Comparison of ENCODE assay signal across 9 mouse cellular contexts in the genomic region with DNA sequence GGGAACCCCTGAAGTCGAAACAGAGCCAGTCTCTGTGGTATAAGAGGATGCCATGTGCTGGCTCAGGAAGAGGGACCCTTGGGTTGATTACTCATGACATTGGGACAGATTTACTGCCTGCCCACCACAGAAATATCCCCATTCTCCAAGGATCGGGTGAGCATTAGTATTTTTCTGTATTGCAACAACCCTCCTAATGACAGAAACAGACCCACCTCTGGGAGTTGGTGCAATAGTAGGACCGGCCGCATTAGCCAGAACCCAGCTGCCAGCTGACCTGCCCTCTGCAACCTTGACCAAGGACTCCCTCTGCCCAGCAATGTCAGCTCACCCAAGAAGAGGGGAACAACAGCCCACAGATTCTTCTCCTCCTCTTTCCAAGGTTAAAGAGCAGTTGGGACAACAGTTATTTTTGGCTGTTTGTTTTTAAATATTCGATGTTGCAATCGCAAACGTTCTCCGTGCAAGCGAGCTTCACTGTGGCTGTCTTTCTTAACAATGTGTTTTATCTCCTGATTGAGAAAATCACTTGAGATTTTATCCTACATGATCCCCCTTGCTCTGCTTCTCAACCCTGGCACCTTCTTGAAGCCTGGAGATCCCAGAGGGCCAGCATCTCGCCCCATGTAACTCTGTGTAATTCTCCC. TPM values are rescaled to one million over a fixed set of nuclear protein-coding genes. Genes with fewer than 3 reads are reported as not detected.
DNase-seq lines count a peak whose midpoint lies in the region; ATAC-seq and TF ChIP-seq lines count a peak whose summit lies in the region.
"Had no signal": no experiment of that assay in that cellular context is flagged by ENCODE, and none has a peak within 500 bp of the region (broad histone marks: within the 10 kb centered on the region; RNA-seq: fewer than 3 reads in every experiment).

No protein-coding gene starts in this region.

- ATAC-seq in heart, postnatal 0 days (ENCODE audit: insufficient read depth, low read depth): no peak
- ATAC-seq in stomach, postnatal 0 days (ENCODE audit: low FRiP score, low TSS enrichment): no peak; the same call in 1 of the 2 replicates
- no peak for ATAC-seq in midbrain, embryonic 13.5 days

- intact Hi-C loops in gastrocnemius, postnatal 36 days (cut with DNase I): no loop called here

- no peak for TF ChIP-seq EP300 in heart, postnatal 0 days (IDR thresholded peaks at IDR 0.05; ENCODE audit: low read depth)
- TF ChIP-seq EP300 in stomach, postnatal 0 days (optimal IDR thresholded peaks at IDR 0.05): no peak

- TF ChIP-seq POLR2A in liver, adult 2 months (IDR thresholded peaks at IDR 0.05; ENCODE audit: extremely low read depth, insufficient read depth, low read length): no peak

- DNase-seq in gastrocnemius, postnatal 25 days: peak; percentile 44
- DNase-seq in gastrocnemius, postnatal 36 days: no peak
- DNase-seq in liver, adult 2 months (ENCODE audit: extremely low read depth, low read depth, low spot score): peak; percentile 99
- no peak for DNase-seq in liver
- no peak for DNase-seq in heart, postnatal 0 days (ENCODE audit: low spot score)
- DNase-seq in stomach, postnatal 0 days (ENCODE audit: low spot score): no peak
- DNase-seq in thymus, postnatal 0 days (ENCODE audit: low spot score): no peak

- H3K27ac ChIP-seq in liver, adult 2 months (replicated peaks; ENCODE audit: insufficient read depth, low read depth, low read length): peak overlapping the region; percentile 97
- peak overlapping the region; percentile 59 for H3K27ac ChIP-seq in heart, postnatal 0 days (ENCODE audit: low read depth)
- H3K27ac ChIP-seq in stomach, postnatal 0 days (replicated peaks): peak overlapping the region; percentile 3; the same call in 1 of the 2 replicates
- no peak overlapping the region for H3K27ac ChIP-seq in midbrain, embryonic 13.5 days
- H3K27ac ChIP-seq: neural tube, embryonic 12.5 days had no signal

- peak overlapping the region; percentile 18; the same call in 1 of the 2 replicates for H3K4me3 ChIP-seq in liver, adult 2 months (ENCODE audit: insufficient read depth, low read depth, low read length)
- no peak overlapping the region for H3K4me3 ChIP-seq in heart, postnatal 0 days (ENCODE audit: low read depth, low read length)
- no peak overlapping the region for H3K4me3 ChIP-seq in stomach, postnatal 0 days (ENCODE audit: low read depth, low read length)
- H3K4me3 ChIP-seq in midbrain, embryonic 13.5 days (replicated peaks): no peak overlapping the region
- H3K4me3 ChIP-seq: neural tube, embryonic 12.5 days had no signal

- H3K4me1 ChIP-seq in liver, adult 2 months (ENCODE audit: control insufficient read depth, insufficient read depth, low read length): peaks cover 31% of the 10 kb centered on the region
- H3K4me1 ChIP-seq in heart, postnatal 0 days (ENCODE audit: control insufficient read depth, insufficient read depth): peaks cover 9% of the 10 kb centered on the region
- H3K4me1 ChIP-seq in stomach, postnatal 0 days (replicated peaks; ENCODE audit: control insufficient read depth, insufficient read depth): no peaks in the 10 kb centered on the region
- peaks cover 16% of the 10 kb centered on the region for H3K4me1 ChIP-seq in midbrain, embryonic 13.5 days (replicated peaks)

- no peak overlapping the region for H3K4me2 ChIP-seq in heart, postnatal 0 days (ENCODE audit: low read depth, low read length)
- no peak overlapping the region for H3K4me2 ChIP-seq in stomach, postnatal 0 days (replicated peaks; ENCODE audit: low read depth)
- no peak overlapping the region for H3K4me2 ChIP-seq in midbrain, embryonic 13.5 days (replicated peaks)
- H3K4me2 ChIP-seq: neural tube, embryonic 12.5 days had no signal

- no peaks in the 10 kb centered on the region for H3K27me3 ChIP-seq in liver, adult 2 months (ENCODE audit: control insufficient read depth, insufficient read depth, low read length)
- no peaks in the 10 kb centered on the region for H3K27me3 ChIP-seq in heart, postnatal 0 days (ENCODE audit: control insufficient read depth, insufficient read depth, low read length)
- no peaks in the 10 kb centered on the region for H3K27me3 ChIP-seq in stomach, postnatal 0 days (ENCODE audit: control insufficient read depth, insufficient read depth, low read length)
- peaks cover 14% of the 10 kb centered on the region; the same call in 1 of the 2 replicates for H3K27me3 ChIP-seq in midbrain, embryonic 13.5 days

- peaks cover 4% of the 10 kb centered on the region; the same call in 1 of the 2 replicates for H3K9me3 ChIP-seq in heart, postnatal 0 days (replicated peaks; ENCODE audit: control insufficient read depth, low read length)
- no peaks in the 10 kb centered on the region for H3K9me3 ChIP-seq in stomach, postnatal 0 days (ENCODE audit: control insufficient read depth, low read length)
- H3K9me3 ChIP-seq in midbrain, embryonic 13.5 days: no peaks in the 10 kb centered on the region
- H3K9me3 ChIP-seq: neural tube, embryonic 12.5 days had no signal

- 13% methylated on average over 10 of the region's 10 CpGs for WGBS in liver, adult 2 months
- 60% methylated on average over 10 of the region's 10 CpGs for WGBS in heart, postnatal 0 days
- WGBS in stomach, postnatal 0 days: 58% methylated on average over 10 of the region's 10 CpGs
- WGBS in midbrain, embryonic 13.5 days: 80% methylated on average over 10 of the region's 10 CpGs

- no peaks in the 10 kb centered on the region for H3K36me3 ChIP-seq in liver, adult 2 months (ENCODE audit: control insufficient read depth, insufficient read depth, low read length)
- 0 out of 2 replicates have a peak, but pooled peaks cover 4% of the 10 kb centered on the region for H3K36me3 ChIP-seq in heart, postnatal 0 days (replicated peaks; ENCODE audit: control insufficient read depth, insufficient read depth, low read length)
- no peaks in the 10 kb centered on the region for H3K36me3 ChIP-seq in stomach, postnatal 0 days (ENCODE audit: control insufficient read depth, insufficient read depth, low read length)
- peaks cover 14% of the 10 kb centered on the region; the same call in 1 of the 2 replicates for H3K36me3 ChIP-seq in midbrain, embryonic 13.5 days

- no peaks in the 10 kb centered on the region for H3K79me2 ChIP-seq in liver, adult 2 months (ENCODE audit: control insufficient read depth, insufficient read depth, low read length)

- peak overlapping the region; percentile 23; the same call in 1 of the 2 replicates for H3K9ac ChIP-seq in liver, adult 2 months (ENCODE audit: low read depth, low read length)
- H3K9ac ChIP-seq in heart, postnatal 0 days (replicated peaks; ENCODE audit: low read depth, low read length): no peak overlapping the region
- no peak overlapping the region for H3K9ac ChIP-seq in stomach, postnatal 0 days (ENCODE audit: low read length)
- H3K9ac ChIP-seq in midbrain, embryonic 13.5 days (replicated peaks): no peak overlapping the region
- H3K9ac ChIP-seq: neural tube, embryonic 12.5 days had no signal

- no peak for TF ChIP-seq CTCF in liver, adult 2 months (IDR thresholded peaks at IDR 0.05; ENCODE audit: low read depth, low read length)
- TF ChIP-seq CTCF in heart, postnatal 0 days (IDR thresholded peaks at IDR 0.05; ENCODE audit: low read depth): no peak
- TF ChIP-seq CTCF in stomach, postnatal 0 days (IDR thresholded peaks at IDR 0.05; ENCODE audit: low read depth): no peak

RNA-seq across cellular contexts. Expression of gene Nrp2, which starts 22.1 kb away (rescaled TPM):
- 1 to 10 TPM; 4.5 to 6.0 TPM for total RNA-seq in gastrocnemius, postnatal 25 days (2021)
- total RNA-seq in gastrocnemius, postnatal 36 days (2021): 1 to 10 TPM; 3.8 to 4.2 TPM
- 8.3 and 11.4 TPM in 2 replicates for total RNA-seq in liver, adult 2 months (2014; rRNA removed)
- 3.2 and 3.3 TPM in 2 replicates for polyA plus RNA-seq in liver, adult 2 months (2012; rRNA removed)
- 12.8 and 20.2 TPM in 2 replicates for total RNA-seq in heart, postnatal 0 days (2014; rRNA removed; ENCODE audit: low replicate concordance)
- 5.2 and 5.4 TPM in 2 replicates for polyA plus RNA-seq in heart, postnatal 0 days (2015; fragmentation: Nextera tagmentation; extraction: Ambion mirVana)
- 10.2 TPM in 2 replicates for polyA plus RNA-seq in stomach, postnatal 0 days (2015; fragmentation: Nextera tagmentation; extraction: Ambion mirVana)
- polyA plus RNA-seq in midbrain, embryonic 13.5 days (2015; fragmentation: Nextera tagmentation; extraction: Ambion mirVana): 15.9 and 18.7 TPM in 2 replicates
- 1.6 and 1.7 TPM in 2 replicates for polyA plus RNA-seq in thymus, postnatal 0 days (2015; fragmentation: Nextera tagmentation; extraction: Ambion mirVana)

Comparison
In these comparisons a context has a peak if more than half of its experiments do, and no peak if none do; other contexts are left out.
1. DNase-seq: peak in gastrocnemius, postnatal 25 days (single experiment) and liver, adult 2 months (single experiment); none in gastrocnemius, postnatal 36 days (0 of 2), liver (single experiment), heart, postnatal 0 days (single experiment), stomach, postnatal 0 days (single experiment) and thymus, postnatal 0 days (single experiment).